Mouse (Mus musculus) heart, postnatal 0 days (tissue): ENCODE data around the gene Rora.

Experiments
- CTCF ChIP-seq: IDR thresholded peaks from 2 replicates; pipeline ENCODE4 v1.5.1; 2016; ENCODE audit warnings: antibody characterized with exemption, control low read depth, low read depth
- EP300 ChIP-seq: IDR thresholded peaks from 2 replicates; pipeline ENCODE4 v1.6.1; 2016; ENCODE audit warnings: antibody characterized with exemption, low read depth

- TF ChIP-seq CTCF (no peak), EP300 (no peak)
Measured at GRCm38 (mm10) chr9:68783246-68783645, 129.7 kb downstream of the Rora start.
